Mouse (Mus musculus) thymus, adult 2 months (tissue): ENCODE results near the gene Ptprd.

Experiments used
- CTCF ChIP-seq: fragments of 200-500 bp; IDR thresholded peaks from 2 replicates; pipeline ENCODE4 v1.5.1; 2012; ENCODE audit warnings: mild to moderate bottlenecking, control low read depth, low read length, moderate library complexity, borderline replicate concordance; ENCODE audit not compliant: control insufficient read depth, poor library complexity, insufficient read depth; ENCODE audit errors: extremely low read depth
- POLR2A ChIP-seq: fragments of 200-500 bp; IDR thresholded peaks from 2 replicates; pipeline ENCODE4 v1.6.1; 2012; ENCODE audit warnings: mild to moderate bottlenecking, low read length, control low read depth, moderate library complexity; ENCODE audit not compliant: control insufficient read depth, poor library complexity, insufficient read depth; ENCODE audit errors: extremely low read depth

- TF ChIP-seq CTCF = no peak
- TF ChIP-seq POLR2A = no peak
These were observed 448.0 kb downstream of the Ptprd start for GRCm38 (mm10) chr4:77763790-77764189.
